Mouse (Mus musculus) C2C12 (cell line): Measurements from ENCODE around the gene Ipmk. TPM values are rescaled to one million over a fixed set of nuclear protein-coding genes. Genes with fewer than 3 reads are reported as not detected.
"Not testable (repeated sequence)": the region's sequence is repeated elsewhere in the genome, so short reads cannot be mapped to it uniquely, and the experiment has no call there.

Source experiments
- H3K27me3 ChIP-seq: one replicate; pipeline ENCODE4 v1.6.1; 2011; ENCODE audit not compliant: control insufficient read depth, insufficient read depth, insufficient read length
- H3K36me3 ChIP-seq: one replicate; pipeline ENCODE4 v1.6.1; 2011; ENCODE audit not compliant: control insufficient read depth, insufficient read depth
- H3K4me3 ChIP-seq: one replicate; pipeline ENCODE4 v1.5.1; 2011; ENCODE audit warnings: mild to moderate bottlenecking, control low read depth; ENCODE audit not compliant: poor library complexity, insufficient read depth, severe bottlenecking
- H3K79me2 ChIP-seq: one replicate; pipeline ENCODE4 v1.6.1; 2011; ENCODE audit not compliant: control insufficient read depth, insufficient read depth
- H3K79me3 ChIP-seq: one replicate; pipeline ENCODE4 v1.6.1; 2011; ENCODE audit warnings: low read depth, control low read depth
- H3ac ChIP-seq: one replicate; pipeline ENCODE3; 2011; ENCODE audit warnings: low read depth; ENCODE audit not compliant: control insufficient read depth, insufficient read length
- CEBPB ChIP-seq: IDR thresholded peaks from one replicate; pipeline ENCODE4 v1.6.1; 2011; ENCODE audit warnings: low read depth, mild to moderate bottlenecking, control low read depth, moderate library complexity
- CTCF ChIP-seq: IDR thresholded peaks from one replicate; pipeline ENCODE4 v1.5.1; 2011; ENCODE audit not compliant: control insufficient read depth, insufficient read depth, insufficient read length
- FOSL1 ChIP-seq: IDR thresholded peaks from one replicate; pipeline ENCODE4 v1.8.0; 2011; ENCODE audit warnings: mild to moderate bottlenecking, low read length; ENCODE audit not compliant: poor library complexity, insufficient read depth, severe bottlenecking
- MAX ChIP-seq: IDR thresholded peaks from one replicate; pipeline ENCODE4 v1.6.1; 2011; ENCODE audit warnings: mild to moderate bottlenecking, control low read depth
- MYOD1 ChIP-seq: IDR thresholded peaks from one replicate; pipeline ENCODE4 v1.6.1; 2011; ENCODE audit warnings: low read depth; ENCODE audit not compliant: control insufficient read depth, insufficient read length
- MYOG ChIP-seq: IDR thresholded peaks from one replicate; pipeline ENCODE4 v1.6.1; 2011; ENCODE audit not compliant: control insufficient read depth, insufficient read length; ENCODE audit errors: extremely low read depth
- USF1 ChIP-seq: IDR thresholded peaks from one replicate; pipeline ENCODE4 v1.6.1; 2011; ENCODE audit warnings: low read depth, mild to moderate bottlenecking, control low read depth, moderate library complexity
- polyA plus RNA-seq: library from polyadenylated mRNA; unstranded; fragments of >200 nt; fragmentation: generic; extraction: Trizol; gene quantifications from one replicate; pipeline ENCODE4 v1.2.1, GENCODE M21; 2012; ENCODE audit warnings: missing spikeins

The Ipmk gene
- polyA plus RNA-seq, 1 experiment = 9.2 TPM

GRCm38 (mm10) chr10:71376014-71376413, 28.5 kb downstream of the Ipmk start:
- TF ChIP-seq USF1 = no peak
- TF ChIP-seq MAX = no peak
- no peak for TF ChIP-seq FOSL1
- TF ChIP-seq CTCF = no peak
- no peak for TF ChIP-seq MYOG
- TF ChIP-seq CEBPB = no peak
- TF ChIP-seq MYOD1 = no peak
- Histone ChIP-seq H3K79me3 (no peaks in the 10 kb centered on the region), H3K36me3 (peaks cover 51% of the 10 kb centered on the region), H3K27me3 (no peaks in the 10 kb centered on the region), H3K4me3 (no peak overlapping the region), H3ac (no peak overlapping the region), H3K79me2 (no peaks in the 10 kb centered on the region)

GRCm38 (mm10) chr10:71380406-71380805, 32.8 kb downstream of the Ipmk start:
- no peak overlapping the region for H3ac ChIP-seq
- H3K79me3 ChIP-seq = no peaks in the 10 kb centered on the region
- no peak overlapping the region for H3K4me3 ChIP-seq
- peaks cover 62% of the 10 kb centered on the region for H3K36me3 ChIP-seq
- H3K27me3 ChIP-seq = no peaks in the 10 kb centered on the region
- TF ChIP-seq MYOG = no peak
- no peak for TF ChIP-seq USF1
- no peak for TF ChIP-seq FOSL1
- no peak for TF ChIP-seq CTCF
- TF ChIP-seq MAX = no peak
- no peak for TF ChIP-seq MYOD1
- no peak for TF ChIP-seq CEBPB
- H3K79me2 ChIP-seq = no peaks in the 10 kb centered on the region

GRCm38 (mm10) chr10:71381471-71382033, 34.0 kb downstream of the Ipmk start:
- Histone ChIP-seq H3K27me3 (no peaks in the 10 kb centered on the region), H3ac (no peak overlapping the region), H3K79me2 (no peaks in the 10 kb centered on the region), H3K36me3 (peaks cover 59% of the 10 kb centered on the region), H3K4me3 (no peak overlapping the region), H3K79me3 (no peaks in the 10 kb centered on the region)
- no peak for TF ChIP-seq USF1
- TF ChIP-seq MYOD1 = no peak
- TF ChIP-seq MAX = no peak
- TF ChIP-seq CEBPB = no peak
- TF ChIP-seq MYOG = no peak
- TF ChIP-seq FOSL1 = no peak
- TF ChIP-seq CTCF = no peak

GRCm38 (mm10) chr10:71382109-71382508, 34.5 kb downstream of the Ipmk start:
- Histone ChIP-seq H3ac (no peak overlapping the region), H3K79me2 (no peaks in the 10 kb centered on the region), H3K79me3 (no peaks in the 10 kb centered on the region), H3K36me3 (peaks cover 53% of the 10 kb centered on the region), H3K27me3 (no peaks in the 10 kb centered on the region), H3K4me3 (no peak overlapping the region)
- TF ChIP-seq FOSL1 = no peak
- TF ChIP-seq MYOG = no peak
- no peak for TF ChIP-seq MAX
- TF ChIP-seq CEBPB = no peak
- no peak for TF ChIP-seq MYOD1
- TF ChIP-seq USF1 = no peak
- no peak for TF ChIP-seq CTCF

GRCm38 (mm10) chr10:71382858-71383551, 35.4 kb downstream of the Ipmk start:
- no peak for TF ChIP-seq MYOD1
- TF ChIP-seq FOSL1 = no peak
- TF ChIP-seq CTCF = no peak
- TF ChIP-seq MAX = no peak
- TF ChIP-seq MYOG = no peak
- no peak for TF ChIP-seq CEBPB
- no peak for TF ChIP-seq USF1
- Histone ChIP-seq H3K4me3 (no peak overlapping the region), H3K79me3 (no peaks in the 10 kb centered on the region), H3K36me3 (peaks cover 48% of the 10 kb centered on the region), H3K79me2 (no peaks in the 10 kb centered on the region), H3K27me3 (no peaks in the 10 kb centered on the region), H3ac (no peak overlapping the region)

GRCm38 (mm10) chr10:71383552-71383924, 36.0 kb downstream of the Ipmk start:
- peaks cover 43% of the 10 kb centered on the region for H3K36me3 ChIP-seq
- H3ac ChIP-seq, H3K4me3 ChIP-seq, H3K79me3 ChIP-seq, H3K79me2 ChIP-seq, H3K27me3 ChIP-seq: not testable (repeated sequence)
